Mouse (Mus musculus): ENCODE data around the gene Ifitm3.

- no peak for TF ChIP-seq CTCF (IDR thresholded peaks at IDR 0.05; ENCODE audit: borderline replicate concordance, control insufficient read depth, extremely low read depth, insufficient read depth, low read length, poor library complexity)
- TF ChIP-seq POLR2A (IDR thresholded peaks at IDR 0.05; ENCODE audit: control insufficient read depth, extremely low read depth, insufficient read depth, low read length, poor library complexity), result no peak
These were observed 47.0 kb upstream of the Ifitm3 start for GRCm38 (mm10) chr7:141057541-141057940.

Measured in thymus, adult 2 months (tissue).